Mouse (Mus musculus) MEL (cell line): ENCODE measurements around the gene Tmem50a. TPM values are rescaled to one million over a fixed set of nuclear protein-coding genes. Genes with fewer than 3 reads are reported as not detected.

Source experiments
- DNase-seq: peaks from one replicate; pipeline ENCODE4 v3.0.0; 2011; ENCODE audit warnings: low read depth, low spot score
- H3K27ac ChIP-seq: 2 replicates; pipeline ENCODE4 v1.5.1; 2012; ENCODE audit warnings: low read depth, mild to moderate bottlenecking, control low read depth, low read length, moderate library complexity; ENCODE audit not compliant: control insufficient read depth
- H3K27me3 ChIP-seq, 2 experiments: fragments of 150-350 bp in 1 of 2; sonication (generic) in 1 of 2; 2 replicates each; pipeline ENCODE4 v1.6.1; 2012; ENCODE audit warnings: low read length in 2 of 2, mild to moderate bottlenecking in 2 of 2, improper control_type of control experiment in 1 of 2, moderate library complexity in 1 of 2; ENCODE audit not compliant: insufficient read depth in 2 of 2, control insufficient read depth in 1 of 2
- H3K36me3 ChIP-seq, 2 experiments: 2 replicates each; pipeline ENCODE4 v1.6.1; 2012 to 2014; ENCODE audit warnings: low read length in 2 of 2, improper control_type of control experiment in 1 of 2, inconsistent platforms in 1 of 2, mild to moderate bottlenecking in 1 of 2; ENCODE audit not compliant: insufficient read depth in 2 of 2, control insufficient read depth in 1 of 2
- H3K4me1 ChIP-seq, 2 experiments: fragments of 150-350 bp in 1 of 2; sonication (generic) in 1 of 2; 2 replicates each; pipeline ENCODE4 v1.6.1; 2012; ENCODE audit warnings: low read length in 2 of 2, improper control_type of control experiment in 1 of 2, mild to moderate bottlenecking in 1 of 2; ENCODE audit not compliant: insufficient read depth in 2 of 2, control insufficient read depth in 1 of 2
- H3K4me3 ChIP-seq, 2 experiments: fragments of 150-350 bp in 1 of 2; sonication (generic) in 1 of 2; 2 replicates each; pipeline ENCODE4 v1.5.1; 2012; ENCODE audit warnings: low read depth in 2 of 2, low read length in 2 of 2, mild to moderate bottlenecking in 2 of 2, moderate library complexity in 2 of 2, control low read depth in 1 of 2, improper control_type of control experiment in 1 of 2; ENCODE audit not compliant: control insufficient read depth in 1 of 2, insufficient read depth in 1 of 2
- H3K79me2 ChIP-seq: 2 replicates; pipeline ENCODE4 v1.6.1; 2012; ENCODE audit warnings: mild to moderate bottlenecking, low read length, moderate library complexity; ENCODE audit not compliant: control insufficient read depth, poor library complexity, insufficient read depth
- H3K9ac ChIP-seq: 2 replicates; pipeline ENCODE4 v1.6.1; 2012; ENCODE audit warnings: low read depth, mild to moderate bottlenecking, control low read depth, low read length, moderate library complexity; ENCODE audit not compliant: control insufficient read depth, poor library complexity, severe bottlenecking
- H3K9me3 ChIP-seq: fragments of 150-350 bp; sonication (generic); replicated peaks from 2 replicates; pipeline ENCODE4 v1.6.1; 2012; ENCODE audit warnings: mild to moderate bottlenecking, low read length, improper control_type of control experiment, moderate library complexity; ENCODE audit not compliant: insufficient read depth
- CHD2 ChIP-seq: IDR thresholded peaks from 2 replicates; pipeline ENCODE4 v1.6.1; 2011; ENCODE audit warnings: low read length, improper control_type of control experiment
- E2F4 ChIP-seq: IDR thresholded peaks from 2 replicates; pipeline ENCODE4 v1.6.1; 2011; ENCODE audit warnings: low read depth, low read length, improper control_type of control experiment, borderline replicate concordance
- ELF1 ChIP-seq: IDR thresholded peaks from 2 replicates; pipeline ENCODE4 v1.6.1; 2014; ENCODE audit warnings: low read depth, mild to moderate bottlenecking, inconsistent platforms, low read length, improper control_type of control experiment, moderate library complexity
- EP300 ChIP-seq, 2 experiments: IDR thresholded peaks; 2 replicates each; pipeline ENCODE4 v1.6.1; 2011; ENCODE audit warnings: improper control_type of control experiment in 2 of 2, low read length in 2 of 2, low read depth in 1 of 2, mild to moderate bottlenecking in 1 of 2
- ETS1 ChIP-seq: IDR thresholded peaks from 2 replicates; pipeline ENCODE4 v1.6.1; 2012; ENCODE audit warnings: low read depth, mild to moderate bottlenecking, inconsistent platforms, low read length, improper control_type of control experiment, moderate library complexity
- GABPA ChIP-seq: IDR thresholded peaks from 2 replicates; pipeline ENCODE4 v1.6.1; 2012; ENCODE audit warnings: low read depth, mild to moderate bottlenecking, inconsistent platforms, low read length, improper control_type of control experiment, moderate library complexity
- GATA1 ChIP-seq: IDR thresholded peaks from 2 replicates; pipeline ENCODE4 v1.6.1; 2011; ENCODE audit warnings: low read depth, low read length, improper control_type of control experiment
- JUND ChIP-seq: IDR thresholded peaks from 2 replicates; pipeline ENCODE4 v1.6.1; 2011; ENCODE audit warnings: low read depth, mild to moderate bottlenecking, improper control_type of control experiment, low read length
- KAT2A ChIP-seq: conservative IDR thresholded peaks from 2 replicates; pipeline ENCODE4 v1.6.1; 2012; ENCODE audit warnings: low read depth, low read length, improper control_type of control experiment, inconsistent platforms
- MAX ChIP-seq: IDR thresholded peaks from 2 replicates; pipeline ENCODE4 v1.6.1; 2011; ENCODE audit warnings: low read length, improper control_type of control experiment
- MEF2A ChIP-seq: IDR thresholded peaks from 2 replicates; pipeline ENCODE4 v1.6.1; 2014; ENCODE audit warnings: low read depth, mild to moderate bottlenecking, inconsistent platforms, low read length, improper control_type of control experiment; ENCODE audit not compliant: poor library complexity, insufficient replicate concordance, severe bottlenecking; ENCODE audit errors: extremely low read depth
- MXI1 ChIP-seq: IDR thresholded peaks from 2 replicates; pipeline ENCODE4 v1.6.1; 2011; ENCODE audit warnings: mild to moderate bottlenecking, low read depth, low read length, improper control_type of control experiment
- MYB ChIP-seq: IDR thresholded peaks from 2 replicates; pipeline ENCODE4 v1.6.1; 2011; ENCODE audit warnings: mild to moderate bottlenecking, low read depth, low read length, improper control_type of control experiment
- MYC ChIP-seq: IDR thresholded peaks from 2 replicates; pipeline ENCODE4 v1.6.1; 2011; ENCODE audit warnings: low read depth, mild to moderate bottlenecking, low read length, improper control_type of control experiment, moderate library complexity
- POLR2A ChIP-seq, 2 experiments: IDR thresholded peaks; 2 replicates each; pipeline ENCODE4 v1.6.1; 2011 to 2012; ENCODE audit warnings: low read length in 2 of 2, mild to moderate bottlenecking in 2 of 2, control low read depth in 1 of 2, improper control_type of control experiment in 1 of 2, low read depth in 1 of 2, moderate library complexity in 1 of 2; ENCODE audit not compliant: control insufficient read depth in 1 of 2, insufficient read depth in 1 of 2, poor library complexity in 1 of 2
- POLR2AphosphoS2 ChIP-seq: IDR thresholded peaks from 2 replicates; pipeline ENCODE4 v1.6.1; 2011; ENCODE audit warnings: low read length, improper control_type of control experiment
- POLR2AphosphoS5 ChIP-seq: IDR thresholded peaks from 2 replicates; pipeline ENCODE4 v1.6.1; 2012; ENCODE audit warnings: low read depth, borderline replicate concordance, mild to moderate bottlenecking, inconsistent platforms, low read length, moderate library complexity, mixed read lengths
- RAD21 ChIP-seq: IDR thresholded peaks from 2 replicates; pipeline ENCODE4 v1.6.1; 2011; ENCODE audit warnings: mild to moderate bottlenecking, low read depth, low read length, improper control_type of control experiment
- SIN3A ChIP-seq: IDR thresholded peaks from 2 replicates; pipeline ENCODE4 v1.6.1; 2012; ENCODE audit warnings: low read length, improper control_type of control experiment, inconsistent platforms
- TAL1 ChIP-seq: IDR thresholded peaks from 2 replicates; pipeline ENCODE4 v1.6.1; 2012; ENCODE audit warnings: mild to moderate bottlenecking, inconsistent platforms, low read length, moderate library complexity, mixed read lengths
- TBP ChIP-seq: IDR thresholded peaks from 2 replicates; pipeline ENCODE4 v1.8.0; 2011; ENCODE audit warnings: low read depth, low read length, improper control_type of control experiment
- TCF12 ChIP-seq: IDR thresholded peaks from 2 replicates; pipeline ENCODE4 v1.6.1; 2014; ENCODE audit warnings: low read depth, mild to moderate bottlenecking, inconsistent platforms, low read length, improper control_type of control experiment, moderate library complexity
- UBTF ChIP-seq: IDR thresholded peaks from 2 replicates; pipeline ENCODE4 v1.6.1; 2012; ENCODE audit warnings: low read depth, mild to moderate bottlenecking, inconsistent platforms, low read length, improper control_type of control experiment, moderate library complexity, borderline replicate concordance; ENCODE audit not compliant: insufficient read depth
- ZKSCAN1 ChIP-seq: IDR thresholded peaks from 2 replicates; pipeline ENCODE4 v1.6.1; 2012; ENCODE audit warnings: low read depth, mild to moderate bottlenecking, inconsistent platforms, low read length, improper control_type of control experiment, moderate library complexity
- ZMIZ1 ChIP-seq: IDR thresholded peaks from 2 replicates; pipeline ENCODE4 v1.6.1; 2012; ENCODE audit warnings: low read depth, mild to moderate bottlenecking, inconsistent platforms, low read length, improper control_type of control experiment, moderate library complexity
- ZNF384 ChIP-seq: IDR thresholded peaks from 2 replicates; pipeline ENCODE4 v1.6.1; 2012; ENCODE audit warnings: low read depth, mild to moderate bottlenecking, inconsistent platforms, low read length, improper control_type of control experiment
- polyA plus RNA-seq, 2 experiments: library from polyadenylated mRNA; stranded (reverse) in 1 of 2; unstranded in 1 of 2; fragments of >175 nt in 1 of 2; fragments of >200 nt in 1 of 2; gene quantifications; 2 replicates each; pipeline versions ENCODE4 v1.2.1 to v1.2.4; 2012; ENCODE audit warnings: low replicate concordance in 2 of 2, low read depth in 1 of 2; ENCODE audit not compliant: insufficient read length in 2 of 2, insufficient read depth in 1 of 2, missing spikeins in 1 of 2
- total RNA-seq: library from RNA; depleted of rRNA; stranded (reverse); fragments of 300-350 nt; gene quantifications from 2 replicates; pipeline ENCODE4 v1.2.3, GENCODE M21; 2012

Gene Tmem50a
- total and polyA plus RNA-seq, 3 experiments, result 58.5 to 115 TPM; not detected in 1

- Histone ChIP-seq H3K27ac (peak overlapping the region; percentile 85), H3K4me3 (peak overlapping the region; percentile 52 to 56; a peak in 3 of 4 replicates), H3K27me3 (no peaks in the 10 kb centered on the region), H3K4me1 (peaks cover 24 to 41% of the 10 kb centered on the region in 2 experiments), H3K79me2 (no peaks in the 10 kb centered on the region; the same call in 1 of the 2 replicates), H3K36me3 (peaks cover 0 to 34% of the 10 kb centered on the region in 2 experiments; a peak in 2 of 4 replicates), H3K9me3 (no peaks in the 10 kb centered on the region), H3K9ac (peak overlapping the region; percentile 9)
- TF ChIP-seq MAX (0 out of 2 replicates have a peak, but pooled peaks have one; percentile 68), ETS1 (0 out of 2 replicates have a peak, but pooled peaks have one; percentile 31), MEF2A (no peak), E2F4 (no peak), MYB (0 out of 2 replicates have a peak, but pooled peaks have one; percentile 18)
- peak; percentile 62 for DNase-seq
Observed at GRCm38 (mm10) chr4:134865789-134866188, 49.0 kb downstream of the Tmem50a start.

DNA sequence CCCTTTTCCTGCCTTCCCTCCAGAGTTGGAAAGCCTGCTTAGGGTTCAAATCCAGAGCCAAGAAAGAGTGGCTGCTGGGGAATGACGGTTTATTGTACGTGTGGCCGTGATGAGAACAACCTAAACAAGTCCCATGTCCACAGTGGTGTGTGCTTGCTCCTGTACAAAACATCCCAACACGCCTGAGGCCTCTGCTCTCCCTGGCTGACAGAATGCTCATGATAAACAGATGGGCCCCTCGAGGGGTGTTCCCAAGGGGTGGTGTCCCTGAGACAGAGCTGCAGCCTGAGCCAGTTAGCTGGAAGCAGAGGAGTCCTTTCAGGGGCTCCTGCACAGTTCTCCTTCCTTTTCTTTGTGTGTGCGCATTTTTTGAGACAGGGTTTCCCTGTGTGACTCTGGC lies 49.5 kb downstream of the Tmem50a start:
- H3K4me1 ChIP-seq, result peaks cover 21 to 37% of the 10 kb centered on the region in 2 experiments
- H3K27ac ChIP-seq, result peak overlapping the region; percentile 85
- peak overlapping the region; percentile 52 to 56 for H3K4me3 ChIP-seq

More for the DNA sequence above, 49.5 kb downstream of the Tmem50a start:
- Histone ChIP-seq H3K36me3 (peaks cover 0 to 30% of the 10 kb centered on the region in 2 experiments; a peak in 2 of 4 replicates), H3K9ac (peak overlapping the region; percentile 73), H3K27me3 (no peaks in the 10 kb centered on the region), H3K9me3 (no peaks in the 10 kb centered on the region), H3K79me2 (no peaks in the 10 kb centered on the region; the same call in 1 of the 2 replicates)
- TF ChIP-seq POLR2A (IDR thresholded peaks at IDR 0.05; ENCODE audit: control insufficient read depth in 1 of 2, insufficient read depth in 1 of 2, low read depth in 1 of 2, low read length in 2 of 2, poor library complexity in 1 of 2) (peak in 1 of 2 experiments; percentile 60; a peak in 2 of 4 replicates), GABPA (no peak), RAD21 (no peak), ZKSCAN1 (no peak), SIN3A (peak; percentile 77), CHD2 (no peak), ELF1 (no peak), POLR2AphosphoS5 (no peak), EP300 (IDR thresholded peaks at IDR 0.05; ENCODE audit: low read depth in 1 of 2, low read length in 2 of 2) (peak in 1 of 2 experiments; percentile 47; a peak in 1 of 4 replicates), MXI1 (peak; percentile 65; the same call in 1 of the 2 replicates), ZMIZ1 (no peak), GATA1 (0 out of 2 replicates have a peak, but pooled peaks have one; percentile 18), ETS1 (peak; percentile 17; the same call in 1 of the 2 replicates), JUND (no peak), TBP (peak; percentile 94), ZNF384 (no peak), UBTF (peak; percentile 94), MYC (no peak), TAL1 (peak; percentile 55; the same call in 1 of the 2 replicates), POLR2AphosphoS2 (no peak), TCF12 (peak; percentile 47), KAT2A (no peak)
- DNase-seq, result peak; percentile 82
